Mouse (Mus musculus): ENCODE measurements around the gene Gm17364. TPM values are rescaled to one million over a fixed set of nuclear protein-coding genes. Genes with fewer than 3 reads are reported as not detected.
"Not testable (repeated sequence)": the region's sequence is repeated elsewhere in the genome, so short reads cannot be mapped to it uniquely, and the experiment has no call there.

Gm17364 gene
- total RNA-seq, 2 experiments from 2014 or later = not detected

GRCm38 (mm10) chr13:41256126-41256525 is 17.7 kb downstream of the Gm17364 start:
- DNase-seq (ENCODE audit: low spot score in 2 of 2) = no peak
- intact Hi-C loops (cut with DNase I) = no loop called here

GRCm38 (mm10) chr13:41252736-41253135 is 21.0 kb downstream of the Gm17364 start:
- intact Hi-C loops (cut with DNase I) = no loop called here

GRCm38 (mm10) chr13:41252141-41252540 is 21.6 kb downstream of the Gm17364 start:
- intact Hi-C loops (cut with DNase I) = no loop called here
- DNase-seq (ENCODE audit: low spot score in 2 of 2) = no peak

More at GRCm38 (mm10) chr13:41252736-41253135, 21.0 kb downstream of the Gm17364 start:
- DNase-seq (ENCODE audit: low spot score in 2 of 2) = no peak

- DNase-seq (ENCODE audit: low spot score in 2 of 2) = no peak
- intact Hi-C loops (cut with DNase I) = no loop called here
Observed at GRCm38 (mm10) chr13:41251667-41252066, 22.1 kb downstream of the Gm17364 start.

- DNase-seq (ENCODE audit: low spot score in 2 of 2); intact Hi-C loops (cut with DNase I): not testable (repeated sequence)
Observed at GRCm38 (mm10) chr13:41251232-41251631, 22.5 kb downstream of the Gm17364 start.

- no peak for DNase-seq (ENCODE audit: low spot score in 2 of 2)
- intact Hi-C loops (cut with DNase I) = no loop called here
Observed at GRCm38 (mm10) chr13:41250318-41250981, 23.3 kb downstream of the Gm17364 start.

DNA sequence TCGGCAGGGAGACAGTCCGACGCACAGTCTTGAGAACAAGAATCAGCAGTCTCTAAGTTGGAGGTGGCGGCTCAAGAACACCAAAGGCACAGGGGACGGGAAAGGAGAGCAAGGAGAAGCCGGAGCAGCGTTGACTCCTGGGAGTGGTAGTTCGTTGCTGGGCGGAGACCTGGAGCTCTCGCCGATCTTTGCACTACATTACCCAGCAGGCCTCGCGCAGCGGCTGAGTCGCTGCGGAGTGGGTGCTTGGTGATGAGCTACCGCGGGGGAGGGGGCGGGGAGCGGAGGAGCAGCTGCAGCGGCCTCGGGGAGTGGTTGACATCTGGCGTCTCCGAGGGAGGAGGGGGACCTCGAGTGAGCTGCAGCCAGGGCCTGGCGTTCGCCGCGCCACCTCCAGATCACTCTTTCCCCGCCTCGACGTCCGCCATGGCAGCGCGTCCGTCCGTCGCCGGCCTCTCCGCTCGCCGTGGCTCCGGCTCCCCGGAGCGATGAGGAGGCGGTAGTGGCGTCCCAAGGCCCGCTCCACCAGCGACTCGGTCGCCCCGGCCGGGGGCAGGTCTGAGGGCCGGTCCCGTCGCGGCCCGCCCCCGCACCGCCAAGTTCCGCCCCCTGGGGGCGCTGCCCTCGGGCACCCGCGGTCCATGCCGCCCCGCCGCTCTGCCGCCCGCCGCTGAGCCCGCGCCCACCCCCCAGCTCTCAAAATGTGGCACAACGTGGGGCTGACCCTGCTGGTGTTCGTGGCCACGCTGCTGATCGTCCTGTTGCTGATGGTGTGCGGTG is 24.0 kb downstream of the Gm17364 start, which contains the start of gene Smim13:
TSS of gene Smim13 (plus strand) at position 307 of the 780 bp plus-strand sequence.
- DNase-seq (ENCODE audit: low spot score in 2 of 2) = peak; percentile 93 to 95
- intact Hi-C loops (cut with DNase I) = no loop called here

- peak; percentile 22 to 23 for DNase-seq (ENCODE audit: low spot score in 2 of 2)
- intact Hi-C loops (cut with DNase I) = no loop called here
Observed at GRCm38 (mm10) chr13:41248751-41249520, 24.8 kb downstream of the Gm17364 start.

DNA sequence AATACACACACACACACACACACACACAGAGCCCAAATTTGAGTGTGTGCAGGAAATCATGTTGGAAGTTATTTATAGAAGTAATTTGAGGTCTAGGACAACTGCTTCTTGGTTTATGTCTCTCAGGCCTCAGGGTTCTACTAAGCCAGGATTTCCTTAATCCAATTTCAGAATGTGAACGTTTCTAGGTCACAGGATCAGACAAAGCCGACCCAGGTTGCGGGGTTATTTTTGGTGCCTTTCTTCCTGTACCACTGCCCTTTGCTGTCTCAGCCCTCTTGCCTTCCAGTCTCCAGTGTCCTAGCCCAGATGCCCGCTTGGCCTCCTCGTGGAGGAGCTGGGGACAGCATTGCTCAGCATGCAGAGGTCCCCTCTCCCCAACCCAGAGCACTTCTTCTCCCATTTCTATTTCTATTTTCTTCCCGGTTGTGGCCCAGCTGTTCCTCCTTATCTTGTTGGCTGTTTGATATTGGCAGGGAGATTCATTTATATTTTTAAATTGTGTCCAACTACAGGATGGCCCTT is 29.4 kb downstream of the Gm17364 start:
- intact Hi-C loops (cut with DNase I) = no loop called here
- DNase-seq (ENCODE audit: low spot score in 2 of 2) = no peak

DNA sequence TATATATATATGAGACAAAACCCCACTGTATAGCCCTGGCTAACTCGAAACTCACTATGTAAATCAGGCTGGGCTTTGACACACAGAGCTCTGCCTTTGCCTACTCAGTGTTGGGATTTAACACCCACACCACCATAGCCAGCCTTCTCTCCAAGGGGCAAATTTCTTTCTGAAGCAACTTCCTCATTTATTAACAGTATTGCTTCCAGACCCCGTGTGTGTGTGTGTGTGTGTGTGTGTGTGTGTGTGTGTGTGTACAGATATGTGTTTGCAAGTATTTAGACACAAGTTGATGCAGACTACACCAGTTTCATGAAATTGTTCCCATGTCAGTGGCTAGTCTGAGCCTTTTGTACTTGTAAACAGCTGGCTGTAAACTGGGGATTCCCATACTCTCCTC is 32.2 kb downstream of the Gm17364 start:
- no peak for DNase-seq (ENCODE audit: low spot score in 2 of 2)
- intact Hi-C loops (cut with DNase I) = no loop called here

DNA sequence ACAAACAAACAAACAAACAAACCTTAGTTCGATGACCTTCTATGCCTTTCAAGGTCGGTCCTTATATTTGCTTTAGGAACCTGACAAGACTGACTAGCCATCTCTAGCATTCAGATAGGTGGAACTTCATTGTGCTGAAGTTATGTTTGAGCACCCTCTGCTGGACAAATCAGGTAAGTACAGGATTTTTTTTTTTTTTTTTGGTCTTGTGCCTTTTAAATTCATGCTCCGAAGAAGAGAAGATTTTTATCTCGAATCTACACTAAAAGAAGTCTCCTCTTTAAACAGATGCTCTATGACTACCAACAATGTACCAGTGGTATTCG is 35.0 kb downstream of the Gm17364 start:
- intact Hi-C loops (cut with DNase I) = loop anchor here (5.0 kb wide), 5 partner anchors 91 to 456 kb away; partner anchors contain the start of gene Pak1ip1

DNA sequence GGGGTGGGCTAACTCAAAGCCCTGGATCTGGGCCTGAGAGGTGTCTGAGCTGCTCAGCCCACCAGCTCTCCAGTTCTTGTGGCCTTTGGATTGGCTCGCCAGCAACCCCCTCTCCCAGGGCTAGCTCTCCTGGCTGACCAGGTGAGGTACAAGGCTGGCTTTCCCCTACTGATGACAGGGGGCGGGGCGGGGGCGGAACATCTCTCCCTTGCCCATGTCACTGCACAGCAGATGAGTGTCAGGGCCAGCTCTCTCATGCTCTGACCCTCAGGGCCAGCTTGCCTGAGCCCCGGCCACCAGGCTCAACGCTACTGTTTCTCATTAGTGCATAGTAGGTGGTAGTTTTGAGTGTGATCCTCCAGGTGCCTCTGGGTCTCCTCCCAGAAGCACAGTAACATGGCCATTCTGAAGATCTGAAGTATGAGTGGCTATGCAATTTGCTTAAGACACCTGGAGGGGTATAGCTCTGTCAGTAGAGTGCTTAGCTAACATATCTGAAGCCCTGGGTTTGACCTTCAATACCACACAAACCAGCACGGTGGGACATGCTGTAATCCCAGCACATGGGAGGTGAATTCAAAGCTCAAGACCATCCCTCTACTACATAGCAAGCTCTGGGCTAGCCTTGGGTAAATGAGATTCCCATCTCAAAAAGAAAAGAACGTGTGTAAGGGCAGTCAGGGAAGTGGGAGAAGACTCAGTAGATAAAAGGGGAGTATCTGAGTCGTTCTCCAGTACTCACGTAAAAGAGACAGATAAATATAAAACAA is 35.6 kb downstream of the Gm17364 start:
- intact Hi-C loops (cut with DNase I) = loop anchor here (5.0 kb wide), 5 partner anchors 91 to 456 kb away; partner anchors contain the start of gene Pak1ip1
- DNase-seq (ENCODE audit: low spot score in 2 of 2) = no peak

More for the DNA sequence above, 35.0 kb downstream of the Gm17364 start:
- DNase-seq (ENCODE audit: low spot score in 2 of 2) = no peak

DNA sequence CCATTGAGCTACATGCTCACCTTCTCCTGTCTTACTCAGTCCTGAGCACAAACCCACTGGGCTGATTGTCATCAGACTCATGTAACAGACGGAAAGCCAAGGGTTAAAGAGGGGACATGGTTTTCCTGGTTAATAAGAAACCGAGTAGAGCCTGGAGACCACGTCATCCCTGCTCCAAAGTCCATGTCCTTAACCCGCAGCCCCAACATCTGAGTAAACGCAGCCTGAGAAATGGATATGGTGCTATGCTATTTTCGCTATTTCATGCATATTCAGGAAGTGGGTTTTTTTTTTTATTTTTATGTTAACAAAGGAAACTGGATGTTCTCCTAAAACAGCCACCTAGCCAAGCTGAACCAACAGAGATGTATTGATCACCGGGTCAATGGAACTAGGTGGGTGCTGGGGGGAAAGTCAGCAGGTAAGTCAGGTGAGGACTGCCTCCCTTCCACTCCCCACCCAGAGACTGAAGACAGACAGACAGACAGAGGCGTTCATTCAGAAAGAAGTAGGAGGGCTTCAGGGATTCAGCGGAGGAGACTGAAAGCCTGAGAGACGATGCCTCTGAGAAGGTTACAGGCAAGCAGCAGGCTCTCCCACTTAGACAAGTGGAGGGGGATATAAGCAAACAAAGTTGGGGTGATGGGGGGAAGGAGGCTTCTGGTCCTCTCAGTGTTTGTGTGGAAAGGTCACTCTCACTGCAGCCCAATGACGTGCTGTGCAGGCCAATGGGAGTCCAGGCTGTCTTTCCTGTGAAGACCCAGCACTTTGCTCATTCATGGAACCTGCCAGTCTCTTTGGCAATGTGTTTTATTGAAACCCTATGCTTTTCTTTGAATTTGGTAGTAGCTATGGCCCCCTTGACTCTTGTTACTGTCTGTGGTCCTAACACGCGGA is 37.7 kb downstream of the Gm17364 start:
- intact Hi-C loops (cut with DNase I) = loop anchor here (5.0 kb wide), 5 partner anchors 89 to 454 kb away; partner anchors contain the start of gene Pak1ip1
- no peak for DNase-seq (ENCODE audit: low spot score in 2 of 2)

GRCm38 (mm10) chr13:41235181-41235580 is 38.6 kb downstream of the Gm17364 start:
- no peak for DNase-seq (ENCODE audit: low spot score in 2 of 2)
- intact Hi-C loops (cut with DNase I) = loop anchor here (5.0 kb wide), 5 partner anchors 88 to 453 kb away; partner anchors contain the start of gene Pak1ip1

DNA sequence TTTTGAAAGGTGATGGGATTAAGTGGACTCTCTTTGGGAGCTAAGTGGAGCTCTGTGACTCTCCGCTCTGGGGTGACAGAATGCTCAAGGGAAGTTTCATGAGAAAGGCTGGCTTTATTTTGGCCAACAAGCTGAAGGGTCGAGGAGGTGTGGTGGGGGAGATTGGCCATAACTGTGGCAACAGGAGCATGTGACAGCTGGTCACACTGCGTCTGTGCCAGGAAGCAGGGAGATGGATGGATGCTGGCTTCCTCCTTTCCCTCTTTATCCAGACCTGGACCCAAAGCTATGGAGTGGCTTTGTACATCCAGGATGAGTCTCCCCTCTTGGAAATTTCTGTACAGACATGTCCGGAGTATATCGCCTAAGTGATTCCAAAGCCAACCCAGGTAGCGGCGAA is 40.5 kb downstream of the Gm17364 start:
- no peak for DNase-seq (ENCODE audit: low spot score in 2 of 2)
- intact Hi-C loops (cut with DNase I) = no loop called here

GRCm38 (mm10) chr13:41232209-41232608 is 41.6 kb downstream of the Gm17364 start:
- intact Hi-C loops (cut with DNase I) = no loop called here
- DNase-seq (ENCODE audit: low spot score in 2 of 2) = no peak

GRCm38 (mm10) chr13:41231389-41231983 is 42.3 kb downstream of the Gm17364 start:
- no peak for DNase-seq (ENCODE audit: low spot score in 2 of 2)
- intact Hi-C loops (cut with DNase I) = no loop called here

- intact Hi-C loops (cut with DNase I) = no loop called here
- DNase-seq (ENCODE audit: low spot score in 2 of 2) = no peak
Observed at GRCm38 (mm10) chr13:41230256-41230655, 43.5 kb downstream of the Gm17364 start.
